Comparison of ENCODE assay signal across 8 mouse cellular contexts in genomic region chr11:69546423-69547053, GRCm38 (mm10). TPM values are rescaled to one million over a fixed set of nuclear protein-coding genes. Genes with fewer than 3 reads are reported as not detected.
DNase-seq lines count a peak whose midpoint lies in the region; ATAC-seq lines count a peak whose summit lies in the region.

No protein-coding gene starts in this region.

- no peaks in the 10 kb centered on the region for H3K27me3 ChIP-seq in intestine, embryonic 16.5 days (replicated peaks; ENCODE audit: control insufficient read depth, insufficient read depth, low read length)
- H3K27me3 ChIP-seq in limb, embryonic 10.5 days (ENCODE audit: low read depth, poor library complexity, severe bottlenecking), result peaks cover 16% of the 10 kb centered on the region
- H3K27me3 ChIP-seq in midbrain, embryonic 12.5 days, result no peaks in the 10 kb centered on the region; the same call in 1 of the 2 replicates

- H3K27ac ChIP-seq in intestine, embryonic 16.5 days (ENCODE audit: low read length), result peak overlapping the region; percentile 75
- H3K27ac ChIP-seq in limb, embryonic 10.5 days, result peak overlapping the region; percentile 95
- H3K27ac ChIP-seq in midbrain, embryonic 12.5 days (replicated peaks), result peak overlapping the region; percentile 89

- H3K4me2 ChIP-seq in intestine, embryonic 16.5 days (ENCODE audit: low read depth, low read length), result peak overlapping the region; percentile 92
- H3K4me2 ChIP-seq in midbrain, embryonic 12.5 days (replicated peaks), result peak overlapping the region; percentile 84

- peak overlapping the region; percentile 59 for H3K4me3 ChIP-seq in intestine, embryonic 16.5 days (ENCODE audit: low read length)
- H3K4me3 ChIP-seq in limb, embryonic 10.5 days, result peak overlapping the region; percentile 65
- H3K4me3 ChIP-seq in midbrain, embryonic 12.5 days, result peak overlapping the region; percentile 42

- H3K36me3 ChIP-seq in intestine, embryonic 16.5 days (ENCODE audit: control insufficient read depth, insufficient read depth, low read length), result no peaks in the 10 kb centered on the region
- H3K36me3 ChIP-seq in limb, embryonic 10.5 days, result no peaks in the 10 kb centered on the region
- H3K36me3 ChIP-seq in midbrain, embryonic 12.5 days, result no peaks in the 10 kb centered on the region

- H3K9me3 ChIP-seq in intestine, embryonic 16.5 days (ENCODE audit: control insufficient read depth, low read length), result no peaks in the 10 kb centered on the region
- H3K9me3 ChIP-seq in limb, embryonic 10.5 days (replicated peaks), result no peaks in the 10 kb centered on the region
- no peaks in the 10 kb centered on the region for H3K9me3 ChIP-seq in midbrain, embryonic 12.5 days

- DNase-seq in adrenal gland, adult 18-20 months (ENCODE audit: low spot score in 2 of 2), result peak; percentile 71 to 75
- DNase-seq in embryo, embryonic 11 days, result peak; percentile 91
- peak; percentile 53 to 59 for DNase-seq in gastrocnemius, postnatal 36 days
- peak; percentile 89 for DNase-seq in limb, embryonic 10.5 days (ENCODE audit: low spot score)
- peak; percentile 36 for DNase-seq in spleen, adult 12 weeks (ENCODE audit: low spot score)

- peaks cover 17% of the 10 kb centered on the region for H3K4me1 ChIP-seq in intestine, embryonic 16.5 days (ENCODE audit: control insufficient read depth, insufficient read depth, low read length)
- H3K4me1 ChIP-seq in limb, embryonic 10.5 days, result peaks cover 58% of the 10 kb centered on the region
- peaks cover 68% of the 10 kb centered on the region for H3K4me1 ChIP-seq in midbrain, embryonic 12.5 days

- WGBS in intestine, embryonic 16.5 days, result under 1% methylated on average over 44 of the region's 44 CpGs
- under 1% methylated on average over 44 of the region's 44 CpGs for WGBS in limb, embryonic 10.5 days
- 0% methylated on average over 44 of the region's 44 CpGs for WGBS in midbrain, embryonic 12.5 days

- ATAC-seq in intestine, embryonic 16.5 days, result peak; percentile 76
- ATAC-seq in midbrain, embryonic 12.5 days (ENCODE audit: low FRiP score, low read depth), result peak; percentile 77
- ATAC-seq in activated CD4-positive, CD25-positive, alpha-beta regulatory T cell, adult 4 months, result no peak

- peak overlapping the region; percentile 80 for H3K9ac ChIP-seq in intestine, embryonic 16.5 days (ENCODE audit: low read depth, low read length)
- H3K9ac ChIP-seq in midbrain, embryonic 12.5 days (replicated peaks), result peak overlapping the region; percentile 57

- intact Hi-C loops in gastrocnemius, postnatal 36 days (cut with DNase I), result loop anchor here (1.0 to 2.0 kb wide), 2 partner anchors 29 to 66 kb away; no protein-coding TSS in a partner anchor

RNA-seq across cellular contexts. Expression of gene Dnah2, which starts 2.4 kb away (rescaled TPM):
- under 1 TPM; 0.13 TPM for total RNA-seq in adrenal gland, adult 18-20 months (2021)
- total RNA-seq in gastrocnemius, postnatal 36 days (2021), result under 1 TPM; 0.13 to 0.27 TPM
- 0.93 and 1.0 TPM in 2 replicates for polyA plus RNA-seq in intestine, embryonic 16.5 days (2015; fragmentation: Nextera tagmentation; extraction: Ambion mirVana)
- polyA plus RNA-seq in limb, embryonic 10.5 days (2016; fragmentation: Nextera tagmentation; extraction: Ambion mirVana), result 1.0 and 1.3 TPM in 2 replicates
- 1.9 and 2.3 TPM in 2 replicates for polyA plus RNA-seq in midbrain, embryonic 12.5 days (2016; fragmentation: Nextera tagmentation; extraction: Ambion mirVana)
- under 1 TPM in 1 of 2 experiments, not detected in 1; 0.19 TPM for polyA plus RNA-seq in activated CD4-positive, CD25-positive, alpha-beta regulatory T cell, adult 4 months (2017; shearing (Covaris generic))

RNA-seq across cellular contexts. Expression of gene Efnb3, which starts 13.5 kb away (rescaled TPM):
- total RNA-seq in adrenal gland, adult 18-20 months (2021), result under 1 TPM; 0.74 to 0.76 TPM
- under 1 TPM; 0.23 to 0.62 TPM for total RNA-seq in gastrocnemius, postnatal 36 days (2021)
- polyA plus RNA-seq in intestine, embryonic 16.5 days (2015; fragmentation: Nextera tagmentation; extraction: Ambion mirVana), result 6.3 and 6.8 TPM in 2 replicates
- polyA plus RNA-seq in limb, embryonic 10.5 days (2016; fragmentation: Nextera tagmentation; extraction: Ambion mirVana), result 44.2 and 55.2 TPM in 2 replicates
- 78.3 and 84.6 TPM in 2 replicates for polyA plus RNA-seq in midbrain, embryonic 12.5 days (2016; fragmentation: Nextera tagmentation; extraction: Ambion mirVana)
- polyA plus RNA-seq in activated CD4-positive, CD25-positive, alpha-beta regulatory T cell, adult 4 months (2017; shearing (Covaris generic)), result under 1 TPM in 1 of 2 experiments, not detected in 1; 0.17 TPM

RNA-seq across cellular contexts. Expression of gene Wrap53, which starts 33.5 kb away (rescaled TPM):
- 10 to 100 TPM in 1 of 2 experiments, 1 to 10 TPM in 1; 9.6 to 10.9 TPM for total RNA-seq in adrenal gland, adult 18-20 months (2021)
- total RNA-seq in gastrocnemius, postnatal 36 days (2021), result 1 to 10 TPM; 2.6 to 2.8 TPM
- 24.5 and 26.6 TPM in 2 replicates for polyA plus RNA-seq in intestine, embryonic 16.5 days (2015; fragmentation: Nextera tagmentation; extraction: Ambion mirVana)
- 52.3 and 52.8 TPM in 2 replicates for polyA plus RNA-seq in limb, embryonic 10.5 days (2016; fragmentation: Nextera tagmentation; extraction: Ambion mirVana)
- 29.6 and 33.2 TPM in 2 replicates for polyA plus RNA-seq in midbrain, embryonic 12.5 days (2016; fragmentation: Nextera tagmentation; extraction: Ambion mirVana)
- polyA plus RNA-seq in activated CD4-positive, CD25-positive, alpha-beta regulatory T cell, adult 4 months (2017; shearing (Covaris generic)), result 10 to 100 TPM; 25.6 to 27.6 TPM

RNA-seq across cellular contexts. Expression of gene Trp53, which starts 33.6 kb away (rescaled TPM):
- total RNA-seq in adrenal gland, adult 18-20 months (2021), result 10 to 100 TPM; 48.4 to 53.4 TPM
- total RNA-seq in gastrocnemius, postnatal 36 days (2021), result 10 to 100 TPM; 10.7 to 15.8 TPM
- polyA plus RNA-seq in intestine, embryonic 16.5 days (2015; fragmentation: Nextera tagmentation; extraction: Ambion mirVana), result 132 and 148 TPM in 2 replicates
- 243 and 267 TPM in 2 replicates for polyA plus RNA-seq in limb, embryonic 10.5 days (2016; fragmentation: Nextera tagmentation; extraction: Ambion mirVana)
- 109 and 117 TPM in 2 replicates for polyA plus RNA-seq in midbrain, embryonic 12.5 days (2016; fragmentation: Nextera tagmentation; extraction: Ambion mirVana)
- 100 to 1,000 TPM; 231 to 302 TPM for polyA plus RNA-seq in activated CD4-positive, CD25-positive, alpha-beta regulatory T cell, adult 4 months (2017; shearing (Covaris generic))

RNA-seq across cellular contexts. Expression of gene Atp1b2, which starts 59.2 kb away (rescaled TPM):
- 10 to 100 TPM; 32.8 to 39.8 TPM for total RNA-seq in adrenal gland, adult 18-20 months (2021)
- 100 to 1,000 TPM; 380 to 461 TPM for total RNA-seq in gastrocnemius, postnatal 36 days (2021)
- 6.6 and 6.8 TPM in 2 replicates for polyA plus RNA-seq in intestine, embryonic 16.5 days (2015; fragmentation: Nextera tagmentation; extraction: Ambion mirVana)
- polyA plus RNA-seq in limb, embryonic 10.5 days (2016; fragmentation: Nextera tagmentation; extraction: Ambion mirVana), result 1.5 TPM in 2 replicates
- 11.4 and 15.2 TPM in 2 replicates for polyA plus RNA-seq in midbrain, embryonic 12.5 days (2016; fragmentation: Nextera tagmentation; extraction: Ambion mirVana)
- under 1 TPM in 1 of 2 experiments, not detected in 1; 0.46 TPM for polyA plus RNA-seq in activated CD4-positive, CD25-positive, alpha-beta regulatory T cell, adult 4 months (2017; shearing (Covaris generic))

Comparison
In these comparisons a context has a peak if more than half of its experiments do, and no peak if none do; other contexts are left out.
1. DNase-seq: peak in every context shown above with its lines; median percentile 91 in embryo, embryonic 11 days; 89 in limb, embryonic 10.5 days; 73 in adrenal gland, adult 18-20 months; 56 in gastrocnemius, postnatal 36 days; 36 in spleen, adult 12 weeks.